Mouse (Mus musculus) embryonic fibroblast, embryonic 13.5 days (primary cell): Measurements from ENCODE around the gene Krt35. TPM values are rescaled to one million over a fixed set of nuclear protein-coding genes. Genes with fewer than 3 reads are reported as not detected.

Experiments
- H3K27ac ChIP-seq: 2 replicates; pipeline ENCODE4 v1.5.1; 2012; ENCODE audit warnings: low read length, control low read depth, inconsistent platforms; ENCODE audit not compliant: insufficient read depth
- H3K4me1 ChIP-seq: 2 replicates; pipeline ENCODE4 v1.6.1; 2011; ENCODE audit warnings: low read length; ENCODE audit not compliant: control insufficient read depth, insufficient read depth
- H3K4me3 ChIP-seq: 2 replicates; pipeline ENCODE4 v1.5.1; 2011; ENCODE audit warnings: mild to moderate bottlenecking, control low read depth, low read length; ENCODE audit not compliant: insufficient read depth
- CTCF ChIP-seq: IDR thresholded peaks from 2 replicates; pipeline ENCODE4 v1.5.1; 2011; ENCODE audit warnings: mild to moderate bottlenecking, control low read depth, low read length, moderate library complexity, borderline replicate concordance; ENCODE audit not compliant: insufficient read depth
- POLR2A ChIP-seq: IDR thresholded peaks from 2 replicates; pipeline ENCODE4 v1.6.1; 2011; ENCODE audit warnings: low read depth, mild to moderate bottlenecking, control low read depth, low read length, moderate library complexity
- polyA plus RNA-seq: library from polyadenylated mRNA; stranded (reverse); fragments of >200 nt; gene quantifications from 2 replicates; pipeline ENCODE4 v1.2.4, GENCODE M21; 2011; ENCODE audit warnings: low read depth; ENCODE audit not compliant: missing spikeins, insufficient read length

Gene Krt35
- polyA plus RNA-seq, 1 experiment, result not detected

DNA sequence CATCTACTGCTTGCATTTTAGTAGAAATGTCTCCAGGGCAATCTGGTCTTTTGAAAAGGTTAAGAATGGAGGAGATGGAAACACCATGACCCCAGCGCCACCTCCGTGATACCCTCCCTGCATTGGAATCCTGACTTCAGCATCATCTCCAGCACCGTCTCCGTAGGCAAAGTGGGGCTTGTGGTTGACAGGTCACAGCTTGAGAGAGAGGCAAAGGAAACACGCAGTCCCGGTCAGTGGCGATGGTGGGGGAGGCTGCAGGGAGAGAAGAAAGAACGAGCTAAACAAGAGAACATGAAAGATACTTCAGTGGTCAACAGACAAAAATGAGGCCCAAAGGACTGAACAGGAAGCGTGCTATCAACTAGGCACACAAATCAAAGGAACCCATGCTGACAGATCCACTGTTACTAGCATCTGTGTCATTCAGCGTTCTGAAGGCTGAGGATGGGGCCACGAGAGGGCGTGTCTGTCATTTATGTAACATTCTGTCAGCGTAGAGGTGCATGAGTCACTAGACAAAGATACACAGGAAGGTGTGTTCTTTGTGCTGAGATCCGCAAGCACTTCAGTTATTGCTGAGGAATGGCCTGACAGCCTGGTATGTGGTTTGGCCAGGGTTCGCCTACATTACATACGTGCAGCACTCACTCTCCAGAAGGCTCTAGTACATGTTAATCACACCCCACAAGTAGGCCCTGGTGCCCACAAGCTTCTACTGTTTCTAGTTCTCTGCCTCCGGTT lies 28.6 kb downstream of the Krt35 start:
- Histone ChIP-seq H3K4me3 (no peak overlapping the region), H3K4me1 (no peaks in the 10 kb centered on the region), H3K27ac (no peak overlapping the region)
- no peak for TF ChIP-seq CTCF
- TF ChIP-seq POLR2A, result no peak

- Histone ChIP-seq H3K27ac (no peak overlapping the region), H3K4me1 (no peaks in the 10 kb centered on the region)
- TF ChIP-seq CTCF (no peak), POLR2A (no peak)
Observed at GRCm38 (mm10) chr11:100066236-100067010, 29.6 kb downstream of the Krt35 start.

DNA sequence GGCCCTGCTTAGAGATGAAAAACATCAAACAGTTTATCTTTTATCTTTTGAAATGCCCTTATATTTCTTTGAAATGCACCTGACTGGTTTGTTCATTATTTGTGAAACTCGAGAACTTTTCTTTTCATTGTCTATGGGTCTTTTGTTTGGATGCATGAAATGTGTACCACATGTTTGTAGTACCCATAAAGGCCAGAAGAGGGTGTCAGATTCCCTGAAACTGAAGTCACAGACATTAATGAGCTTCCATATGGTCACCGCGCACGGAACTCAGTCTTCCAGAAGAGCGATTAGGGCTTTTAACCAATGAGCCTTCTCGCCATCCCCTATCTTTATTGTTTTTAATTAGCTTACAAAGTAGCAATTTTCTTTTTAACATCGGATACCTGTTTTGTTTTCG lies 37.2 kb downstream of the Krt35 start:
- peaks cover 11% of the 10 kb centered on the region for H3K4me1 ChIP-seq
- TF ChIP-seq CTCF (no peak), POLR2A (no peak)
- H3K27ac ChIP-seq, result no peak overlapping the region
- no peak overlapping the region for H3K4me3 ChIP-seq

More at GRCm38 (mm10) chr11:100066236-100067010, 29.6 kb downstream of the Krt35 start:
- H3K4me3 ChIP-seq, result no peak overlapping the region

DNA sequence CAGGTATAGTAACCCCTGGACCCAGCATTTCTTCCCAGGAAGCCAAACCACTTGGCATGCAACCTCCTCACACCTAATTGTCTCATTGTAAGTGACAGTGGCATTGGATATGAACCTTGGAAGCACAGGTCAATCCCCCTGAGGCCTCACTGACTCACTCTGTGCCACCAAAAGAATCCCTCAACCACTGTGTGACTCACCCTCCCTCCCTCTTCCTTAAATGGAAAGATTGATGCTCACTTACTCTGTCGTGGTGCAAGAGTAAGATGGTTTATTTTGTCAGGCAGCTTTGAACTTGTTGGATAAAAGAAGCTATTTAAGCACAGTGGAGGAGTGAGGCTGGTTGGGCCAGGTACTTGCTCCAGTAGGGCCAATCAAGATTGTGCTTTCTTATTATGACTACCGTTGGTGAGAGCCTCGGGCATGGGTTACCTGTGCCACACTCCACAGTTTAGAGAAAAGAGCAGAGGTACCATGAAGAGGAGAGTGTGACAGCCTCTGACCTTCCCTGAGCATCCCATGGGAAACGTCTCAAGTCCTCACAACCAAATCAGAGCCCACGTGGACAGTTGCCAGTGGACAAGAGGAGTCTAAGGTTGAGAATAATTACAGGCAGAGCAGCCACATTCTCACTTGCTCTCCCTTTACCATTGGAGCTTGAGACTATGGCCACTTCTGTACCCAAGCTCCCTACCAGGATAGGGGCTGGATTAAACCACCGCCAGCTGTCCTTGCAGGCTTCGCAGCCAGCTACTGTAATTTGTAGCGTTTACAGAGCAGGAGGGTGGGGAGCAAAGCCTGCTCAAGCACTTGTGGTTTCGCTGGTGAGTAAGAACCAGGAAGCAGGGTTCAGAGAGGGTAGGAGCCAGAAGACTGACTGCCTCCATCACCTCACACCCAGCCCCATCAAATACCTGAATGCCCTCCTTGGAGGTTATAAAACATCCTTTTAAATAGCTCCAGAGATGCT lies 40.1 kb downstream of the Krt35 start:
- no peak for TF ChIP-seq CTCF
- TF ChIP-seq POLR2A, result no peak
- Histone ChIP-seq H3K4me3 (no peak overlapping the region), H3K27ac (peak overlapping the region; percentile 31; the same call in 1 of the 2 replicates), H3K4me1 (peaks cover 11% of the 10 kb centered on the region)

GRCm38 (mm10) chr11:100050451-100050850 lies 45.6 kb downstream of the Krt35 start, which contains the start of gene Krt31:
Krt31 (minus strand) TSS chr11:100050551.
- no peak for TF ChIP-seq CTCF
- TF ChIP-seq POLR2A, result no peak
- Histone ChIP-seq H3K27ac (no peak within 1 kb of the TSS), H3K4me3 (no peak within 1 kb of the TSS), H3K4me1 (peaks cover 1% of the 10 kb centered on the region)

DNA sequence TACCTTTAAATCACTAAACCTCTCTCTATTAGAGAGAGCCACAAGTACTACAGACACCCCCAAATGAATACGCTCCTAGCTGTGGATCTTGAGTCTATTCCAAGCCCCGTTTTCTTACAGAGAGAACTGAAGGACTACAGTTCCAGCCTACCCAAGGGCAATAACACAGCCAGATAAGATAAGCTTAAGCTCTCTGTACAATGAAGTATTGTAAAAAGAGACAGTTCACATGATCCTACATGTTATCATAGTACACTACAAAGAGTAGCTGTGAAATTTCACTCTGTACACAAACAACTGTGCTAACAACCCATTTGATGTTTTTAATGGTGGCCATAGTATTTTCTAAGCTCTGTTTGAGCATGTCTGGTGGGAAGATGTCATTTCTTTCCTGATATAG lies 48.8 kb downstream of the Krt35 start:
- Histone ChIP-seq H3K4me1 (no peaks in the 10 kb centered on the region), H3K27ac (no peak overlapping the region), H3K4me3 (no peak overlapping the region)
- TF ChIP-seq CTCF (no peak), POLR2A (no peak)

- TF ChIP-seq POLR2A (no peak), CTCF (no peak)
- Histone ChIP-seq H3K27ac (no peak overlapping the region), H3K4me3 (no peak overlapping the region), H3K4me1 (no peaks in the 10 kb centered on the region)
Observed at GRCm38 (mm10) chr11:100046303-100046866, 49.7 kb downstream of the Krt35 start.

Other genes with a start within 250 kb of the Krt35 start
- not detected in 2 replicates for gene Krtap4-16, start 244.6 kb downstream of the Krt35 start, polyA plus RNA-seq
- gene Gm11568, start 238.3 kb downstream of the Krt35 start, polyA plus RNA-seq, result not detected in 2 replicates
- gene Gm11559, start 231.8 kb downstream of the Krt35 start, polyA plus RNA-seq, result not detected in 2 replicates
- not detected in 2 replicates for gene Krtap9-1, start 222.9 kb downstream of the Krt35 start, polyA plus RNA-seq
- gene Gm11567, start 217.1 kb downstream of the Krt35 start, polyA plus RNA-seq, result not detected in 2 replicates
- gene Krtap31-1, start 188.3 kb downstream of the Krt35 start, polyA plus RNA-seq, result not detected in 2 replicates
- not detected in 2 replicates for gene Gm11565, start 181.5 kb downstream of the Krt35 start, polyA plus RNA-seq
- not detected in 2 replicates for gene Krtap31-2, start 159.9 kb downstream of the Krt35 start, polyA plus RNA-seq
- not detected in 2 replicates for gene Krtap9-5, start 147.8 kb downstream of the Krt35 start, polyA plus RNA-seq
- gene Krtap29-1, start 117.2 kb downstream of the Krt35 start, polyA plus RNA-seq, result not detected in 2 replicates
- gene Krtap16-1, start 109.6 kb downstream of the Krt35 start, polyA plus RNA-seq, result not detected in 2 replicates
- not detected in 2 replicates for gene Krtap17-1, start 102.2 kb downstream of the Krt35 start, polyA plus RNA-seq
- gene Krt33a, start 80.0 kb downstream of the Krt35 start, polyA plus RNA-seq, result not detected in 2 replicates
- gene Krt33b, start 66.4 kb downstream of the Krt35 start, polyA plus RNA-seq, result not detected in 2 replicates
- not detected in 2 replicates for gene Krt34, start 54.7 kb downstream of the Krt35 start, polyA plus RNA-seq
- gene Krt31, start 45.7 kb downstream of the Krt35 start, polyA plus RNA-seq, result not detected in 2 replicates
- not detected in 2 replicates for gene Krt32, start 8.0 kb downstream of the Krt35 start, polyA plus RNA-seq
- gene Krt36, start 9.4 kb upstream of the Krt35 start, polyA plus RNA-seq, result not detected in 2 replicates
- gene Krt13, start 25.3 kb upstream of the Krt35 start, polyA plus RNA-seq, result not detected in 2 replicates
- gene Krt15, start 39.7 kb upstream of the Krt35 start, polyA plus RNA-seq, result not detected in 2 replicates
- 4.7 and 10.8 TPM in 2 replicates for gene Krt19, start 52.4 kb upstream of the Krt35 start, polyA plus RNA-seq
- gene Krt9, start 97.0 kb upstream of the Krt35 start, polyA plus RNA-seq, result not detected in 2 replicates
- gene Krt14, start 111.3 kb upstream of the Krt35 start, polyA plus RNA-seq, result not detected in 2 replicates
- not detected in 2 replicates for gene Krt16, start 152.7 kb upstream of the Krt35 start, polyA plus RNA-seq
- gene Krt17, start 164.8 kb upstream of the Krt35 start, polyA plus RNA-seq, result not detected in 2 replicates
- gene Krt42, start 173.6 kb upstream of the Krt35 start, polyA plus RNA-seq, result not detected in 2 replicates
- gene Eif1, start 223.6 kb upstream of the Krt35 start, polyA plus RNA-seq, result 960 and 1,192 TPM in 2 replicates
- not detected in 2 replicates for gene Gast, start 238.2 kb upstream of the Krt35 start, polyA plus RNA-seq